Mouse (Mus musculus): ENCODE data around the gene Gpr141. TPM values are rescaled to one million over a fixed set of nuclear protein-coding genes. Genes with fewer than 3 reads are reported as not detected.

Gpr141 gene
- polyA plus RNA-seq, 1 experiment from 2014 or later = 2.3 TPM

DNA sequence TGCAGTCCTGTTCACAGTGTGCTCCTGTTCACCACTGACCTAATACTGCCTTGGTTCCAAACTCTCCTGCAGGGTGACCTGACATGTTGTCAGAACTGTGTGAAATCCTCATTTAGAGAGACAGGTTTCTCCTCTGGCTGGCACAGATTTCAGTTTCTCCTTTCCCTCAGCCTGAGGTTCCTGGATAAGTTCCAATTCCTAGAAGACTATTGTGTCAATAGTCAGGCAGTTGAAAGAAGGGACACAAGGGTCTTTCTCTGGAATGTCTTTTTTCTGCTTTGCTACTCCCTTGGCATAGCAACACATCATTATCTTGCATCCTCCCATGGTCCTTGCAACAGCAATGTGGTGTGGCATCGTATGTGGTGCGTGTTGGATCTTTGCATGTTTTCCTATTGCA, 106.9 kb downstream of the Gpr141 start:
- H3K27ac ChIP-seq = no peak overlapping the region

DNA sequence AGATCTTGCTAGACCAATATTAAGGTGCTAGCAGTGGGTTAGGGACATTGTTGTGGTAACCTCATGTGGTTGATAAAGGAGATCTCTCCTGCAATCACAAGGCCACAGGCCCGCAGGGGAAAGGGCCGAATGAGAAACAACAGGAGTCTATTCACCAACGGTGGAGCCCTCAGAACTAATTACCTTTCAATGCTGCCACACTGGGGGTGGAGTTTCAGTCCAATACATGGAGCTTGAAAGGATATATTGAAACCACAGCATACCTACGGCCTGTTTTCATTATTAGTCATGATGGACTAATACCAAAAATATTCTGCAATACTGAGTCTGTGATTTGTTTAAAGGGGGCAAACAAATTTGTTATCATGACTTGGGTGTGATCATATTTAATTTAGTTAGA, 120.3 kb downstream of the Gpr141 start:
- H3K9me3 ChIP-seq = no peaks in the 10 kb centered on the region
- H3K4me2 ChIP-seq = no peak overlapping the region
- H3K36me3 ChIP-seq = no peaks in the 10 kb centered on the region
- H3K4me1 ChIP-seq = no peaks in the 10 kb centered on the region
- H3K27ac ChIP-seq = no peak overlapping the region
- no peak overlapping the region for H3K9ac ChIP-seq
- WGBS = 64% methylated on average over 4 of the region's 4 CpGs
- H3K4me3 ChIP-seq (replicated peaks) = no peak overlapping the region
- H3K27me3 ChIP-seq (replicated peaks) = no peaks in the 10 kb centered on the region
- no peak for ATAC-seq (ENCODE audit: insufficient read depth, low FRiP score, low read depth)

More for the DNA sequence above, 106.9 kb downstream of the Gpr141 start:
- ATAC-seq (ENCODE audit: insufficient read depth, low FRiP score, low read depth) = no peak
- Histone ChIP-seq H3K36me3 (no peaks in the 10 kb centered on the region), H3K9me3 (no peaks in the 10 kb centered on the region), H3K4me3 (replicated peaks) (no peak overlapping the region), H3K9ac (no peak overlapping the region), H3K27me3 (replicated peaks) (no peaks in the 10 kb centered on the region), H3K4me2 (no peak overlapping the region), H3K4me1 (0 out of 2 replicates have a peak, but pooled peaks cover 2% of the 10 kb centered on the region)
- WGBS = 81% methylated on average over 2 of the region's 2 CpGs

DNA sequence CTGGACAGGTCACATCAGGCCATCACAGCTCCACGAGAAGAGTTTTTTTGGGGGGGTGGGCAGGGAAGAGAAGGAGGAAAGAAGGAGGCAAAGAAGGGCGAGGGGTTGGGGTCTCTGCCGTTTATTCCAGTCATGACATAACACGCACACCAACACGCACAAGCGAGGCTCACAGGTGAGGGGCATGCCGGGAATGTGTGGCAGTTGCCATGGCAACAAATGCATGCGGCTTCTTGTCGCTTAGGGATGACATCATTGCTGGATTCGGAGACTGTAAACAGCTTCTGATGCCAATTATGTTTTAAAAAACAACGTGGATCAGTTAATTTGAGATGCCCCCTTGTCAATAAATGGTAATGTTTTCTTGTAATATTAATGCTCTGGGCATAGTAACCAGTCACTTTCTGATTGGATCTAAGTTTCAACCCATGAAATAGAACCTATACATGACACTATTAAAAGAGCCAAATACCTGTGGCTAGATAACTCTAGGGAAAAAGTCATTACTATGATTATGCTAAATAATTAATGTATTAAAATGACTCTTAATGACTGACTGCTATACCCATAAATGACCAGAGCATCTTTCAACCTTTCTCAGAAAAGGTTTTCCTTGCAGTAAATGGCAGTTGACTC, 122.5 kb downstream of the Gpr141 start:
- Histone ChIP-seq H3K9ac (no peak overlapping the region), H3K4me1 (no peaks in the 10 kb centered on the region), H3K27ac (no peak overlapping the region), H3K36me3 (no peaks in the 10 kb centered on the region), H3K4me3 (replicated peaks) (no peak overlapping the region), H3K4me2 (no peak overlapping the region), H3K27me3 (replicated peaks) (0 out of 2 replicates have a peak, but pooled peaks cover 3% of the 10 kb centered on the region), H3K9me3 (no peaks in the 10 kb centered on the region)
- ATAC-seq (ENCODE audit: insufficient read depth, low FRiP score, low read depth) = no peak
- 73% methylated on average over 11 of the region's 11 CpGs for WGBS

DNA sequence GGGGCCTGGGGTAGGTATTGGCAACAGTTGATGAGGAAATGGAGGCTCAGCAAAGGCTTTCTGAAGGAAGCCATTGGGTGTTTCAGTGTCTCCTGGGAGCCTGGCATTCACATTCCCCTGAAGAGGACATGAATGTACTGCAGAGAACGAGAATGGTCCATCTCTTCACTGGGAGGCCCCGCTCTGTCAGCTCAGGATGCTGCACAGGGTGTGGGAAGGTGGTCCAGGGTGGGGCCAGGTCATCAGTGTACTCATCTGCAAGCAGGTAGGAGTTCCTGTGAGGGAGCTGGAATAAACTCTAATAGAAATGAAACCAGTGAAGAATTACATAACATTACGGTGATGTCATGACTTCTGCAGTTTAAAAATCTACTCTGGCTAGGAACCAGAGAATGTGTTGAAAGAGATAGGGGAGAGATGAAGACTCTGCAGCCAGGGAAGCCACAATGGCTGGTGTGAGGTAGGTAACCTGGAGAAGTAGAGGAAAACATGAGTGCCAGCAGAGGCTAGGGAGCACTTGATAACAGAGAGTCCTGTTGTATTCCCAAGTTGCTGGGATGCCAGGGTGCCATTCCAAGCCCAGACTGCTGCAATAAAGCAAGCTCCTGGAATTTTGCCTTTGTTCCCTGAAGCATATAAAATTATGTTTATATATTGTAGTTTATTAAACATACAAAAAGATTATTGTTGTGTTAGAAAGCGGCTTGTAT, 123.2 kb downstream of the Gpr141 start:
- Histone ChIP-seq H3K9me3 (no peaks in the 10 kb centered on the region), H3K4me2 (no peak overlapping the region), H3K27ac (no peak overlapping the region), H3K27me3 (replicated peaks) (0 out of 2 replicates have a peak, but pooled peaks cover 3% of the 10 kb centered on the region), H3K9ac (no peak overlapping the region), H3K36me3 (no peaks in the 10 kb centered on the region), H3K4me1 (no peaks in the 10 kb centered on the region), H3K4me3 (replicated peaks) (no peak overlapping the region)
- ATAC-seq (ENCODE audit: insufficient read depth, low FRiP score, low read depth) = peak; percentile 22; the same call in 1 of the 2 replicates
- WGBS = 68% methylated on average over 4 of the region's 4 CpGs

Other genes starting within 250 kb of the Gpr141 start
- 19.4 and 22.4 TPM in 2 replicates for gene Epdr1, start 204.3 kb downstream of the Gpr141 start, polyA plus RNA-seq (2015; fragmentation: Nextera tagmentation; extraction: Ambion mirVana)
- 6.2 and 6.8 TPM in 2 replicates for gene Sfrp4, start 201.2 kb downstream of the Gpr141 start, polyA plus RNA-seq (2015; fragmentation: Nextera tagmentation; extraction: Ambion mirVana)
- not detected in 2 replicates for gene Nme8, start 126.5 kb downstream of the Gpr141 start, polyA plus RNA-seq (2015; fragmentation: Nextera tagmentation; extraction: Ambion mirVana)